In genomic region chrX:77517274-77518085, GRCm38 (mm10) we compare ENCODE assay signal across 23 mouse cellular contexts. TPM values are rescaled to one million over a fixed set of nuclear protein-coding genes. Genes with fewer than 3 reads are reported as not detected.
A peak's percentile ranks its signal among the peaks of the same experiment; 100 is the strongest.
DNase-seq lines count a peak whose midpoint lies in the region; ATAC-seq and TF ChIP-seq lines count a peak whose summit lies in the region.
"Had no signal": no experiment of that assay in that cellular context is flagged by ENCODE, and none has a peak within 500 bp of the region (broad histone marks: within the 10 kb centered on the region; RNA-seq: fewer than 3 reads in every experiment).

No protein-coding gene starts in this region.

- peak; percentile 87 for ATAC-seq in activated CD4-positive, CD25-positive, alpha-beta regulatory T cell, adult 4 months
- peak; percentile 47; the same call in 1 of the 2 replicates for ATAC-seq in megakaryocyte, adult 5-6 weeks (ENCODE audit: poor library complexity, severe bottlenecking)
- no peak for ATAC-seq in forebrain, embryonic 11.5 days (replicated peaks; ENCODE audit: low FRiP score)
- no peak for ATAC-seq in midbrain, embryonic 16.5 days
- ATAC-seq: forebrain, postnatal 0 days; midbrain, embryonic 13.5 days had no signal

- H3K9ac ChIP-seq in forebrain, embryonic 11.5 days (ENCODE audit: low read length) = no peak overlapping the region
- H3K9ac ChIP-seq in midbrain, embryonic 16.5 days (ENCODE audit: low read depth, low read length) = no peak overlapping the region
- H3K9ac ChIP-seq: embryonic facial prominence, embryonic 13.5 days; forebrain, postnatal 0 days; hindbrain, embryonic 14.5 days; limb, embryonic 12.5 days; liver, embryonic 14.5 days; lung, embryonic 15.5 days; midbrain, embryonic 13.5 days; neural tube, embryonic 15.5 days had no signal

- DNase-seq in gastrocnemius, adult 2 months = no peak
- no peak for DNase-seq in gastrocnemius, adult 8-10 months (ENCODE audit: low spot score in 2 of 2)
- peak; percentile 29 for DNase-seq in A20 (ENCODE audit: low read depth, low spot score)
- no peak for DNase-seq in forebrain, embryonic 11.5 days (ENCODE audit: low spot score)
- no peak for DNase-seq in ovary, adult 18-20 months (ENCODE audit: low spot score)
- DNase-seq: adrenal gland, postnatal 10 days; cerebellum, adult 9-11 months; forebrain, postnatal 0 days; heart, postnatal 36 days; kidney, adult 18-20 months; right cerebral cortex, postnatal 25 days; thymus, postnatal 14 days had no signal

- no peak overlapping the region for H3K4me3 ChIP-seq in gastrocnemius, adult 2 months
- H3K4me3 ChIP-seq in forebrain, embryonic 11.5 days (ENCODE audit: low read depth, low read length) = no peak overlapping the region
- H3K4me3 ChIP-seq in midbrain, embryonic 16.5 days (ENCODE audit: low read depth, low read length) = no peak overlapping the region
- H3K4me3 ChIP-seq: embryonic facial prominence, embryonic 13.5 days; limb, embryonic 12.5 days; lung, embryonic 15.5 days; midbrain, embryonic 13.5 days; neural tube, embryonic 15.5 days had no signal

- intact Hi-C loops in gastrocnemius, adult 2 months (cut with DNase I) = no loop called here

- no peaks in the 10 kb centered on the region for H3K36me3 ChIP-seq in forebrain, embryonic 11.5 days (ENCODE audit: control insufficient read depth, insufficient read depth, low read length)
- no peaks in the 10 kb centered on the region for H3K36me3 ChIP-seq in midbrain, embryonic 16.5 days (ENCODE audit: control insufficient read depth, insufficient read depth, low read length)
- H3K36me3 ChIP-seq: embryonic facial prominence, embryonic 13.5 days; limb, embryonic 12.5 days; lung, embryonic 15.5 days; midbrain, embryonic 13.5 days; neural tube, embryonic 15.5 days had no signal

- no peak overlapping the region for H3K4me2 ChIP-seq in forebrain, embryonic 11.5 days (ENCODE audit: low read depth, low read length, severe bottlenecking)
- H3K4me2 ChIP-seq in midbrain, embryonic 16.5 days (ENCODE audit: low read length) = no peak overlapping the region
- H3K4me2 ChIP-seq: embryonic facial prominence, embryonic 13.5 days; hindbrain, embryonic 14.5 days; limb, embryonic 12.5 days; lung, embryonic 15.5 days; midbrain, embryonic 13.5 days; neural tube, embryonic 15.5 days had no signal

- no peak for TF ChIP-seq CTCF in gastrocnemius, adult 2 months (IDR thresholded peaks at IDR 0.05)

- H3K27me3 ChIP-seq in forebrain, embryonic 11.5 days (ENCODE audit: control insufficient read depth, insufficient read depth, low read length) = no peaks in the 10 kb centered on the region
- H3K27me3 ChIP-seq in midbrain, embryonic 16.5 days (ENCODE audit: control insufficient read depth, insufficient read depth, low read depth, low read length) = no peaks in the 10 kb centered on the region
- H3K27me3 ChIP-seq: embryonic facial prominence, embryonic 13.5 days; limb, embryonic 12.5 days; lung, embryonic 15.5 days; midbrain, embryonic 13.5 days; neural tube, embryonic 15.5 days had no signal

- 51% methylated on average over 8 of the region's 8 CpGs for WGBS in forebrain, embryonic 11.5 days
- 53% methylated on average over 8 of the region's 8 CpGs for WGBS in midbrain, embryonic 16.5 days

- H3K9me3 ChIP-seq in forebrain, embryonic 11.5 days (ENCODE audit: control insufficient read depth, low read length) = no peaks in the 10 kb centered on the region
- H3K9me3 ChIP-seq in midbrain, embryonic 16.5 days (replicated peaks; ENCODE audit: control insufficient read depth, low read length, poor library complexity, severe bottlenecking) = no peaks in the 10 kb centered on the region
- H3K9me3 ChIP-seq: embryonic facial prominence, embryonic 13.5 days; limb, embryonic 12.5 days; lung, embryonic 15.5 days; midbrain, embryonic 13.5 days; neural tube, embryonic 15.5 days had no signal

- no peaks in the 10 kb centered on the region for H3K4me1 ChIP-seq in forebrain, embryonic 11.5 days (replicated peaks; ENCODE audit: control insufficient read depth, insufficient read depth, low read length)
- peaks cover 4% of the 10 kb centered on the region for H3K4me1 ChIP-seq in midbrain, embryonic 16.5 days (ENCODE audit: control insufficient read depth, insufficient read depth, low read length)

- H3K27ac ChIP-seq in gastrocnemius, adult 2 months = peak overlapping the region; percentile 38
- no peak overlapping the region for H3K27ac ChIP-seq in forebrain, embryonic 11.5 days (ENCODE audit: low read depth, low read length)
- no peak overlapping the region for H3K27ac ChIP-seq in midbrain, embryonic 16.5 days (ENCODE audit: low read length)
- H3K27ac ChIP-seq: embryonic facial prominence, embryonic 13.5 days; hindbrain, embryonic 14.5 days; kidney, postnatal 0 days; limb, embryonic 12.5 days; liver, embryonic 14.5 days; lung, embryonic 15.5 days; midbrain, embryonic 13.5 days; neural tube, embryonic 15.5 days had no signal

RNA-seq across cellular contexts. Expression of gene Tbl1x, which starts 6.7 kb away (rescaled TPM):
- total RNA-seq in gastrocnemius, adult 2 months (2021) = 10 to 100 TPM in 1 of 2 experiments, 1 to 10 TPM in 1; 9.7 to 12.5 TPM
- total RNA-seq in gastrocnemius, adult 8-10 months (2022) = 10 to 100 TPM in 2 of 4 experiments, 1 to 10 TPM in 2; 8.2 to 11.6 (median 10.1) TPM
- 10 to 100 TPM; 28.8 to 31.4 TPM for polyA plus RNA-seq in activated CD4-positive, CD25-positive, alpha-beta regulatory T cell, adult 4 months (2017; shearing (Covaris generic))
- total RNA-seq in megakaryocyte, adult 5-6 weeks (2015) = 40.9 and 44.5 TPM in 2 replicates
- total RNA-seq in megakaryocyte, adult 5-6 weeks (2017) = 23.6 and 27.1 TPM in 2 replicates
- 79.4 and 86.6 TPM in 2 replicates for polyA plus RNA-seq in forebrain, embryonic 11.5 days (2014; fragmentation: Nextera tagmentation; extraction: Ambion mirVana)
- 41.9 and 46.1 TPM in 2 replicates for polyA plus RNA-seq in midbrain, embryonic 16.5 days (2015; fragmentation: Nextera tagmentation; extraction: Ambion mirVana)

Comparison
In these comparisons a context has a peak if more than half of its experiments do, and no peak if none do; other contexts are left out.
1. ATAC-seq: peak in activated CD4-positive, CD25-positive, alpha-beta regulatory T cell, adult 4 months (single experiment) and megakaryocyte, adult 5-6 weeks (single experiment); none in forebrain, embryonic 11.5 days (single experiment) and midbrain, embryonic 16.5 days (single experiment).